Mouse (Mus musculus): ENCODE results near the gene Gria4.
"Not testable (repeated sequence)": the region's sequence is repeated elsewhere in the genome, so short reads cannot be mapped to it uniquely, and the experiment has no call there.

Gria4 gene

DNA sequence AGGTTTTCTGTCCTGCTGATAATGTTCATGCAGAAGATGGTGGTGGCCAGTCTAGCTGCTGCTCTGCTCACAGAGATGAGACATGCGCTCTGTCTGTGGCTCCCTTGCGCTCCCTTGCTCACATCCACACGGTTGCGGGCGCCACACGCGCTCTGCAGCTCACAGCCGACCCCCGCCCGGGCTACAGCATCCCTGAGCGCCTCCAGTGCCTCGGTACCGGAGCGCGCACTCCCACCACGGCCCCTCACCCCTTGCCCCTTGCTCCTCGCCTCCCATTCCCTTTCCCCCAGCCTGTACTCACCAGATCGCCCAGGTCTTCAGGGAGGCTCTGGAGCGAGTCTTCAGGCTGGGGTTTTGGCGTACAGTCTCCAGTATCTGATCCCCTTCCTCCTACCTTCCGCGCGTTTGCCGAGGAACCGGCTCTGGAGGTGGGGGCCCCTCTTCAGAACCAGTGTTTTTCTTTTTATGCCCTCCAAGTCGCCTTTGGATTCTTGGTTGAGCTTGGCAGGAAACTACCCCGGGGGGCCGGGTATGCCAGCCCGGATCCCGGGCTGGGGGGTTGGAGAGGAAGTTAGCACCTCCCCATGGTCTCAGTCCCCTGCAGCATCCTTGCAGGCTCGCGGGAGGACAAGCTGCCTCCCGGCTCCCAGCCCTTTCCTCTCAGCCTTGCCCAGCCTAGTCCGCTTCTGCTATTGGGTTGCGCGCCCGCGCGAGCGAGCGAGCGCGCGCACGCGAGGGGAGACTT, at the start of gene Gria4:
Gria4 (minus strand) TSS at position 691 of the 745 bp plus-strand sequence.
- peak; percentile 66 for DNase-seq (ENCODE audit: low spot score)

DNA sequence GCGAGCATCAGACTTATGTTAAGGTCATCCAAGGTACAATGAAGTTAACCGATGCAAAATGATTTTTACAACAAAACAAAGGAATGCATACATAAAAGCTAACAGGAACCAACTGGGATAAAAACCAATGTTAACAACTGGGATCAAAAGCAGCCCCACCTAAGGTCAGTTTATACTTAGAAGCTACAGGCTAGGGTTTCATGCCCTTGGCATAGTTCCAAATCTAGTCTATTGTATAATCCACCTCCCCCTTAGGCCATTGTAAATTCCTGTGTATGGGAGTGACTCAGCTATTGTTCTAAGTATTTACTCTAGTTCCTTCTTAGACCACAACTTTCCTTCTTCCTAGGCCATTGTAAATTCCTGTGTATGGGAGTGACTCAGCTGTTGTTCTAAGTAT, 14.9 kb upstream of the Gria4 start:
- DNase-seq (ENCODE audit: low spot score): not testable (repeated sequence)

DNA sequence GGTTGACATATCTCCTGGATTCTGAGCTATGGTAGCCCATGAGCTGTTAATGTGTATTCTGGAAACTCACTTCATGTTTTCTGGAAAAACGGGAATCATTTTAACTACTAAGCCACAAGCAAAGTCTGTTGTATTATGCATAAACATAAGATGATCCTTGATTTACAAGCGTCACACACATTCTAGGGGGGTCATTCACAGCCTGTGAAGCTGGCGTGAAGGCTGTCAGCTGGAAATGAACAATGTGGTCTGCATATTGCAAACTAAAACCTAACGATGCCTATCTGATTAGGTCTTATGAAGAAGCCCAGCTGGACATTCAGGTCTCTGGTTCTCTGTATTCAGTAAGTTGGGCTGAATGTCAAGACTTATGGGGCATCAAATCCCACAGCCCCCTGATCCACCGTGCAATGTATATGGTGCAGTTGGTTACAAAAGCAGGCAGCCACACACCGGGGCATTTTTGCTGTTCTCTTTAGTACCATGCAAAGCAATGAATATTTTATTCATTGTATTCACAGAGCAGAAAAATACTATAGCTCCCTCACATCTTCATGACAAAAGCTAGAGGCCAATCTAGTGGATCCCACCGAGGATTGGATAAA, 7.2 kb upstream of the Gria4 start:
- DNase-seq (ENCODE audit: low spot score): no peak

DNA sequence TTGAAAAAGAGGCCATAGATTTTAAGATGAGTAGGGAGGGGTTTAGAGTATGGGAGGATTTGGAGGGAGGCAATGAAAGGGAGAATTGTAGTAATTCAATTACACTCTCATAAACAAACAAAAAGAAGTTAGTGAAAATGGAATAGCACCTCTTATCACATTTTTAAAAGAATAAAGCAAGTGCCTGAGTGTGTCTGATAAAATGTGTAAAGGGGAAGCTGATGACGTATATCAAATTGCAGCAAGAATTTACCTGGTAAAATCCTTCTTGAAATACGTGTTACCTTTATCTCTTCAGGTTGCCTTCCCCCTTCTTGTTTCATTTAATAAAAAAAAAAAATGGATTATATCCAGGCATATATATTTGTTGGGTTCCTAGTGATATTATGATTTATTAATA, 1.4 kb upstream of the Gria4 start:
- no peak for DNase-seq (ENCODE audit: low spot score)

DNA sequence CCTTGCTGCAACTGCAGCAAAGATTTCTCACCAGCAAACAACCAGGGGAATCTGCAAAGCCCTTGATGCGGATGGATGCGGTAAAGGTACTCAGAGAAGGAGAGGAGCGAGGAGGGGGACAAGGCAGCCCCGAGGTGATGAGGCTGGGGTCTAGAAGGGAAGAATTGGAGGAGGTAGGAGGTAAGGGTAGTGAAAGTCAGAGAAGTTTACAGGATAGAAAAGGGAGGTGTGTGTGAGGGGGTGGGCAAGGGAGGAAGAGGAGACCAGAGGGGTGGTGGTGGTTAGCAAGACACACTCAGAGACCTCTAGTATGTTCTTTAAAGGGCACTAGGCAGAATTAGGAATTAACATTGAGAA, 233 bp upstream of the Gria4 start:
- no peak for DNase-seq (ENCODE audit: low spot score)

DNA sequence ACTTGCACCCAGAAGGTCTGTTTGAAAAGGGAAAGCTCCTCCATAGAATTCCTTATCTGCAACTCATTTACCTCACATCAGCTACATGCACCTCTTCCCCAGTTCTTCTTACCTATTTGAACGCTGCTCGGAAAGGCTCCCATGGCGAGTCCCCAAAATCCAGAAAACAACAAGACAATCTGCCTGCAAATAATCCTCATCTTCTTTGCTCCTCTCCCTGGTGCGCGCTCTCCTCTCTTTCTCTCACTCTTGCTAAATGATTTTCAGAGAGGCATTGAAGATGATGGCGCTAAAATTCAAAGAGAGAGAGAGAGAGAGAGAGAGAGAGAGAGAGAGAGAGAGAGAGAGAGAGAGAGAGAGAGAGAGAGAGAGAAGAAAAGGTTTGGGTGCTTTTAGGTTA, 959 bp downstream of the Gria4 start:
- DNase-seq (ENCODE audit: low spot score): peak; percentile 6

DNA sequence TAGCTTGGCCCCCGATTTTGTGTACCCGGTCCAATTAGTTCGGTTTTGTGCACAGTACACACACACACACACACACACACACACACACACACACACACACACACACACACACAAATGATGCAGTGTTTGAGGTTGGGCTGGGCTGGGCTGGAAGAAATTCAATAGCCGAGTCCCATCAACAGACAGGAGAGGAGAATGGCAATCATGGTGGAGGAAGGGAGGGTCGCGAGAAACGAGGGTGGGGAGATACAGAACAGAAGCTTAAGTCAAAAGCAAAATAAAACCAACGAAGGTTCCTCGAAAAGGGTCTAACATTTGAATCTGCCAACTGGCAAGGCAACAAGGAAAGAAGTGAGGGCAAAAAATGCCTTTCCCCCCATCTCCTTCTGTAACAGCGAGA, 1.6 kb downstream of the Gria4 start:
- peak; percentile 11 for DNase-seq (ENCODE audit: low spot score)

DNA sequence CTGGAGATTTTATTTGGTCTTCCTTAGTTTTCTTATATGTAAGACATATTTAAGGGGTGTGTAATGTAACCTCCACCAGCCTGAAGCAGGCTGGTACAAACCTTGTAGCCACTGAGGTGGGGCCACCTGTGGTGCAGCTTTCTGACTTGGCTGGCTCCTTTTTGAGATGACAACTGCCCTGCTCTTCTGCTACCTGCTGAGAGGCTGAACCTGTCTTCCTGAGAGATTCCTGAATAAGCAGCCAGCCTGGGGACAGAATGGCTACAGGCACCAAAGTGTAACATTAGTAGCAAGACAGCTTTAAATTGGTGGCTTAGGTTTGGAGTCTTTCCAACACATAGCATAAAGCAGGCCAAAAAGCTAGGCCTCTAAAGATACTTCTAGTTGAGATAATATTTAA, 46.6 kb downstream of the Gria4 start:
- not testable (repeated sequence) for DNase-seq (ENCODE audit: low spot score)

DNA sequence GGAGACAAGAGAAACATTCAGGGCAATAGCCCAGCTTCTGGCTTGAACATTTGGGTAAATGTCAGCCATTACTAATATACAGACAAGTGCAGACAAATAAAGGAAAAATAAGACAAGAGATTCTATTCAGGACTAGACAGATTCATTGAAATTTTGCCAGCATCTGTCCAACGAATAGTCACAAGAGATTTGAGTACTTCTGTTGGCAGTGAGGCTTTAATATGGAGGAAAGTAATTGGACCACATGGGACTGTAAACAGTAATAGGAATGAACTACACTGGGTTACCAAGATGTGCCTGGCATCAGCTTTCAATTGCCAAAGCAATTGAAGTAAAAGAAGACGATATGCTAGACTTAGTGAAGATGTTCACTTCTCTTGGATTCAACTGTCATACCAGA, 81.9 kb downstream of the Gria4 start:
- DNase-seq (ENCODE audit: low spot score): no peak

DNA sequence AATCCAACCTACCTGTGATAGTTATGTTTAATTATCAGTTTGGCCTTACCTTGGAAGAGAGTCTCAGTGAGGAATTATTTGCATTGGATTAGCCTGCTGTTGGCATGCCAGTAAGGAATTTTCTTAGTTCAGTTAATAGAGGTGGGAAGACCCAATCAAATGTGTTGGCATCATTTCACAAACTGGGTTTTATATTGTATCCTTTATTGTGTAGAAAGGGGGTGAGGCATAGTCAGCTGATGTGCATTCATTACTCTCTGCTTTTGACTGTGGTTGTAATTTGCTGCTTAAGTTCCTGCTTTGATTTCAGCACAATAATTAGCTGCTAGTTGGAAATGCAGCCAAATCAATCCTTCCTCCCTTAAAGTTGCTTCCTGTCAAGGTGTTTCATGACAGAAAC, 83.7 kb downstream of the Gria4 start:
- DNase-seq (ENCODE audit: low spot score): no peak

DNA sequence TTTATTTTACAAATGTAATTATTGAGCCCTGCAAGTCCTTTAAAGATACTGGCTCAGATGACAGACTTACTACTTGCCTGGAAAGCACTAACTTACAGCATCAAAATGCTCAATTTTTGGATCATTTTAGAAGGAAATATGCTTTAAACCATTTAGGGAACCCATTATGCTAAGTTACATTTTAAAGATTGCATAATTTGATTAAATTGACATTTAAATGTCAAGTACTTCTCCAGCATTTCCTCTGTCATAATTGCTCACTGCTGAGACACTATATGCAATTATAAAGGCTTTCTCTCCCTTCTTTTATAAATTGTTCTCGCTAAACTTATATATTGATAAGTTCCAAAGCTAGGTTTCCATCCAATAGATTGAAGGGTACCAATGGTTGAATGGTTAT, 108.9 kb downstream of the Gria4 start:
- no peak for DNase-seq (ENCODE audit: low spot score)

DNA sequence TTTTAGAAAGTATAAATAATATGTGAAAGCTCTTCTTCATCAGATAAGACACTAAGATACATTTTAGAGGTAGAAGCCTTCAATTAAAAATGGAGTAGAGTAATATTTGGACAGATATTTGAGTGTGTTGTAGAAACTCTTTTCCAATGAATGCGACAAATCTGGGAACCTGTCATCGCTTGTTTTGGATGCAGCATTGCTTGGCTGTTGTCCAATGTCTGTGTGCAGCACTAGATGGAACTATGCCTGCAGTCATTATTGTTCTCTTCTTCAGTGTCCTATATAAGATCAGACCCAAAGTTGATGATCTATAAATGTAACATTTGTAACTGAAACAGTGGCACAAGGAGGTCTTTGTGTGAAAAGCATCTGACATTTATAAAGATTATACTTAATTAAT, 115.8 kb downstream of the Gria4 start:
- DNase-seq (ENCODE audit: low spot score): peak; percentile 25

DNA sequence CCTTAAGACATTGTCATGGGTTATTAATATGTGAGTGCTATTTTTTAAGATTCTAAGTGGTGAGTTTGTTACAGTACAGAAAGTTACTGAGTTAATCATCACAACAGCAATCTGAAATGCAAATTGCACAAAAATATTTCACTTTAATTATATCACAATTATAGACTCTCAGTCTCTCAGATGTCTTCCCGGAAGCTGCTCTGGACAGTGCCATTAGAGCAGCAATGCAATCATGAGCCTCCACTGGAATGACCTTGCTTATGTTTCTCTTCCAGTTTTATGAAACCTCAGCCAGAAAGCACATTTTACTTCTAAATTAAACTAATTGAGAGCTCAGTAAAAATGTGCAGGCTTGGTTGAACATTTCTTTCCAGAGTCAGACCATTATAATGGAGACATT, 116.9 kb downstream of the Gria4 start:
- no peak for DNase-seq (ENCODE audit: low spot score)

DNA sequence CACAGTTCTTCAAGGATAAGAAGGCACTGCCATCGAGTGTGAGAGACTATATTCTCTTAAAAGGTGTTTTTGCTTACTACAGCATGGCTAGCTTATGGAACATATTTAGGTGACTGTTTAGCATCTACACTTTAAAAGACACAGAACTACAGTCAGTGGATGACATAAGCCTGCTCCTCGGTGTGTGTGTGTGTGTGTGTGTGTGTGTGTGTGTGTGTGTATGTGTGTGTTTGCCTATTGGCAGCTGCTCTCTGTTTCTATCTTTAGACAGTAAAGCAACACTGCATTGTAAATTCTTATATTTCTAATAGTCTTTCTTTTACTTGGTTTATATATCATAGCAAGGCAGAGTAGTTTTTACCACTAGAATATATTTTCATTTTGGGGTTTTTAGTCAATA, 130.3 kb downstream of the Gria4 start:
- no peak for DNase-seq (ENCODE audit: low spot score)

DNA sequence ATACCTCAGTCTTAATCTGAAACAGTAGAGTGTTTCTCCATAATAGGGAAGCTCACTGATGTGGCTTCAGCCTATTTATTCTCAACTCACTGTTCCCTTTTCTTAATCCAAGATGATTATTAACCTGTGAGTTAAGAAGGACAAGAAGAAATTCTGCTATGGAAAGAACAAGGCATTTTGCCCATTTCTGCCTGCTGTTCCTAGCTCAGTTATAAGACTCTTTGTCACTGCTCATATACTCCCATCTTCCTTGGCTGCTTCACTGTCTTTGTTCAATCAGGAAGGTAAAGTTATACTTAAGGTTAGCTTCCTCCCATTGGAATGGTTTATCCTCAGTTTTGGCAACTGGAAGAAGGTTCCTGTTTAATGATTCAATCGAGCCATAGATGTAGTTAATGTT, 133.6 kb downstream of the Gria4 start:
- no peak for DNase-seq (ENCODE audit: low spot score)

DNA sequence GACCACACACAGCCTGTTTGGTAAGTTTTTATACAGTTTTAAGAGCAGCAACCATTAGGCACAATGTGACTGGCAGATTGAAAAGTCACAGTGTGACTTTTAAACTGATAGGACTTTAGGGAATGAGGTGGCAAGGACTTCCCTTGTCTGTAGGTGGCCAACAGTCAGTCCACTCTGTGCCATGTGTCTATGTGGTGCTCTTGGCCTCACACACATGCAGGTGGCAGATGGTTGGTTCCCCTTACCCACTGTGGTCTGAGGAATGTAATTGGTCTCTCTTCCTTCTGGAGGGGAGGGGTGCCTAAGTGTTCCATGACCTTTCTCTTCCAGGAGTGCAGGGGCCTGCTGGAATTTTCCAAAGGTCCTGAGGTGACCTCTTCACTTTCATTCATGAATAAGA, 137.1 kb downstream of the Gria4 start:
- DNase-seq (ENCODE audit: low spot score): no peak

DNA sequence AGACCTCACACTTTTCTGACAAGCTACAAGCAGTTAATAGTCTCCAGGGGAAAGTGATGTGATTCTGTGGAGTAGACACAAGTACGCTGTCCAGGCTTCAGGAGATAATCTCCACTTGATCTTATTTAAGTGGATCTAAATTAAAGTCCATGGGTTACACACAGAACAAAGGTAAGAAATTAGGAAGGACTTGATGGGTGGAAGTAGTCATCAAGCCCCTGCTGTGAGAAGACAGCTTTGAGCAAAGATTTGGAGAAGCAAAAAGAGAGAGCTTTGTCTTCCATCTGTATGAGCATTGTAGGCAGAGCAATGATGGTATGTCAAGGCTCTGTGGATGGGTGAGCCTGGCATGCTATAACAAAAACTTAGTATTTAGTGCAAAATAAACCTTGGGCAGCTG, 141.7 kb downstream of the Gria4 start:
- no peak for DNase-seq (ENCODE audit: low spot score)

DNA sequence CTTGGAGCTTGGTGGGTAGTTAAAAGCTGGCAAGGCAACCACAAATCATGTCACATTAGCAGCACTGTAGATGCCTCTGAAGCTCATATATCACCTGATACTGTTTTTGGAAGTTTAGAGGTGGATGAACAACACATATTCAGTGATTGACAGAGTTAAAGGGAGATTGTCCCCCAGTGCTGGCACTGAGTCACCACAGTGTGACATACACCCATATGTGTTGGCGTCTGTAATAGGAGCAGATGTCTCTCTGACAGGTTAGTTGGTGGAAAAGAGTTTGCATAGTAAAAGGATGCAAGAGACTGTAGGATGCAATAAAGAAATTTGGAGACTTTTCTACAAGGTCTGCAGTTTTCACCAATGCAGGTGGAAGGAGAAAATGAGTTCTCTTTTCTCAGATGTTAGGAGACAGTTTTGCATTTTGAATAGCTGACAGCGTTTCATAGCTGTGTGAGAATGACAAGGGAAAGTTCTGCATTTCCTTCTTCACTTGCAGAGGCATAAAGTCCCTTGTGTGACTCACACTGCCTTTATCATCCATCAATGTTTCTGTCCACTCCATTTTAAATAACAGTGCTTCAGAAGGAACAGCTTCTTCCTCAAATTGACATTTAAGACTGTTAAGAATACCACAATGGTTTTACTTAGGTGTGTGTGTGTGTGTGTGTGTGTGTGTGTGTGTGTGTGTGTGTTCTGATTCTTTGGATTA, 156.7 kb downstream of the Gria4 start:
- peak; percentile 27 for DNase-seq (ENCODE audit: low spot score)

DNA sequence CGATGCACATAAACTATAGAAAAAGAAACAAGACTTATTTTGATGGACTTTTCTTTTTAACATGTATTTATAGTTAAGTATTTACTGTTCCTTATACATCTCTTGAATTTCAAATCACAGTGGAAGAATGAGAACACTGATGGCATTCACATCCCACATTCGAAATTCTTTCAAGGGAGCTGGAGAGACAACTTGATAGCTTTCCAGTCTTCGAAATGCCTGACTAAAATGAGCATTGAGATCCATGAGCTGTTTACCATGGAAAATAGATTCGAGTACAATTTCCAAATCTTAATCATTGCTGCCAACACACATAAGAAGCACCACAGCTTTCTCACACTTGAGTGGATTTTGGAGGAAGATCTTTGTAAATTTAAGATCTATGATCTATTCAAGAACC, 164.1 kb downstream of the Gria4 start:
- no peak for DNase-seq (ENCODE audit: low spot score)

DNA sequence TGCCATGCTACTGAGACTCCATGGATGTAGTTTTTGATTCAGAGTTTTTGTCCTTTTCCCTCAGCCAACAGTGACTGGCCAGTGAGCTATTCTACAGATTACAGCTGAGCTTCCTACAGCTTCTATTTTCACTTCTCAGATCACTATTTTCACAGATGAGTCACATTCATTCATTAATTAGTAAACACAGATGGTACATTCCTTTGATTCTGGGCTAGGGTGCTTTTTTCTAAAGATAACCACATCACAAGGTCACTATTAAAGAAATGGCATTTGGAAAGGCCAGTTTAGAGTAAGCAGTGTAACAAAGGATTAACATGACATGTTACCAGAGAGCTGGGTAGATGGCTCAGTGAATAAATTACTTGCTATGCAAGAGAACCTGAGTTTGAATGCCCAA, 180.7 kb downstream of the Gria4 start:
- no peak for DNase-seq (ENCODE audit: low spot score)

DNA sequence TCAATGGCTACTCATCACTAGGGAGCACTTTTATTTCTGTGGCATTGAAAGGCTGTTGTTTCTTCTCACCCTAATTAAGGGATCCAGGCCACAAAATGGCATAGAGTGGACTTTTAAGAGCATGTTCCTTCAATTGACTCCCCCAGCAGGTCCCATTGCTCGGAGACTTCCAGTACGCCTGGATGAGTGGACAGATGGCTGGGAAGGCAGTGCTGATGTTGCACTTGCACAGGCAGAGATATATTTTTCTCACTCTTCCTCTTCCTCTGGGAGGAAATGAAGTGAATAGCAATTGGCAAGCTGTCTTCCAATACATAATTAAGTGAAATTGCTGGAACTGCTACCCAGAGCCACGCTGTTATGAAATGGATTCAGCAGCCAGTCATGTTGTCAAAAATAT, 190.7 kb downstream of the Gria4 start:
- no peak for DNase-seq (ENCODE audit: low spot score)

DNA sequence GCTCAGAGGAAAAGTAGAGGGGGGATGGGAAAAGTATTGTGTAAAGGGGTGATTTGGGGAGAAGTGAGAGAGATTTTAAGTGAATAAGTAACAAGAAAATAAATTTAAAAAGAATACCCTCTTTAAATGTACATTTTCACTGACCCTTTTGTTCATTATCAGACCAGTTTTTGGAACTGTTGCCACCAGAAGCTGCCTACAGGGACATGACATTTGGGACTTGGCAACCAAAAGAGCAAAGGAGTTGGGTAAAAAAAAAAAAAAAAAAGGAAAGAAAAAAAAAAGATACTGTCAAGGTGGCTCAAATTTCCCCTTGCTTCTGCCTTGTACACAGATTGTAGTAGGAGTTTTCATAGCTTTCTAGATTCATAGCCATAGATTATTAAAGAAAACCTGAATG, 191.8 kb downstream of the Gria4 start:
- DNase-seq (ENCODE audit: low spot score): no peak

DNA sequence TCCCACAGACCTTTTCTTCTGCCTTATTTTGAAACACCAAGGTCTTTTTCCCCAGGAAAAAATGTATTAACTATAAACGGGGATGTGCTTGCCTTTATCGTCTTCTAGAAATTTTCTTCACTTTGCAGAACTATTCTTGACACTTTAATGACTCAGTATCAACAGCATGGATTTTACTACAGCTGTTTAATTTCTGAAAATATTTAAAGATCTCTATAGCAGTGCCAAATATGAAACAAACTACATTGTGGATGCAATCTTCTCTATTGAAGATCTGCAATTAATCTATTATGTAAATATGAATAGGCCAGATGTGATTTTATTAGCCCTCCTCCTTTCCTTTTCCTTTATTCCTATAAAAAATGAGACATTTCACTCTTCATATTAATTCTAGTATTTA, 194.2 kb downstream of the Gria4 start:
- DNase-seq (ENCODE audit: low spot score): no peak

DNA sequence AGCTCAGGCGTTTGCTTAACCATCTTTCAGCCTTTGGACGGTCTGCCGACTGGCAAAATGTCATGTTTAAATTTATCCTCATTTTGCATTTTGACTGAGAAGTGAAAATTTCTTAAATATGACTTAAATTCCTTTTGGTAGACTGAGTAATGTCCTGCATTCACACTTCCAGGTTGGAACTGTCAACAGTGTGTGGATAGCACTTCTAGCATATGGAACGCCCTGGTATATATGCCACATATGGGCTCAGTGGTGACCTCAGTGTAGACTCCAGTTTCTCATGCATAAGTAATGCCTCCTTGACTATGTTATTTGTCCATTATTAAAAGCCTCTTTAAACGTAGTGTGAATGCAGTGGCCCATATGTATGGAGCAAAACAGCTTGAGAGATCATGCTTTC, 222.4 kb downstream of the Gria4 start:
- no peak for DNase-seq (ENCODE audit: low spot score)
